Mouse (Mus musculus): Measurements from ENCODE around the gene Rufy4. TPM values are rescaled to one million over a fixed set of nuclear protein-coding genes. Genes with fewer than 3 reads are reported as not detected.

Rufy4 gene
- polyA plus RNA-seq (2012), result 0.47 and 1.1 TPM in 2 replicates

DNA sequence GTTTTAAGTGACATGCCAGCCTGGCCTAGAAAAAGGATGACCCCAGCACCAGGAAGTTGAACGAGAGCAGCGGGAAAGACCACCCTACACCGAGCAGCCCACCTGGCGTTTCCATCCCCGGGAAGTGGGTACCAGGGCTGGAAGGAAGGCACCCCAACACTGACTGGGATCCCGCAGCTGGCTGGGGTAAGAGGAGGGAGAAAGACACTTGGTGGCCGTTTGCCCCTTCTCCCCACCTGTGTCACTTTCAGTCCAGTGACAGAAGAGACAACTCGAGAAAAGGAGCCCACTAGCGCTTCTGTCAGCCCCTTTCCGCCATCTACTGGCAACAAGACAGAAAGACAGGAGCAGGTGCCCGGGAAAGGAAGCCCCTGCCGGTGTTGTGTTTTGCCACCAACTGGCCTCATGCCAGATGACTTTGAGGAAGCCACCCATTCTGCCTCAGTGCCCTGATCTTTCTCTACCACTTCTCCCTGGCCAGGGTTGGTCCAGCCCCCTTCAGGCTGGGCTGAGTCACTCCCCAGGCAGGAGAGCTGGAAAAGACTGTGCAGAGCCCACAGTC is at the start of gene Rufy4:
Gene Rufy4, plus strand, starts transcription at position 551 of the 562 bp plus-strand sequence.

GRCm38 (mm10) chr1:74124021-74124981 is 1.0 kb upstream of the Rufy4 start, which contains the start of gene Tns1:
Gene Tns1 (minus strand): TSS chr1:74124449.

DNA sequence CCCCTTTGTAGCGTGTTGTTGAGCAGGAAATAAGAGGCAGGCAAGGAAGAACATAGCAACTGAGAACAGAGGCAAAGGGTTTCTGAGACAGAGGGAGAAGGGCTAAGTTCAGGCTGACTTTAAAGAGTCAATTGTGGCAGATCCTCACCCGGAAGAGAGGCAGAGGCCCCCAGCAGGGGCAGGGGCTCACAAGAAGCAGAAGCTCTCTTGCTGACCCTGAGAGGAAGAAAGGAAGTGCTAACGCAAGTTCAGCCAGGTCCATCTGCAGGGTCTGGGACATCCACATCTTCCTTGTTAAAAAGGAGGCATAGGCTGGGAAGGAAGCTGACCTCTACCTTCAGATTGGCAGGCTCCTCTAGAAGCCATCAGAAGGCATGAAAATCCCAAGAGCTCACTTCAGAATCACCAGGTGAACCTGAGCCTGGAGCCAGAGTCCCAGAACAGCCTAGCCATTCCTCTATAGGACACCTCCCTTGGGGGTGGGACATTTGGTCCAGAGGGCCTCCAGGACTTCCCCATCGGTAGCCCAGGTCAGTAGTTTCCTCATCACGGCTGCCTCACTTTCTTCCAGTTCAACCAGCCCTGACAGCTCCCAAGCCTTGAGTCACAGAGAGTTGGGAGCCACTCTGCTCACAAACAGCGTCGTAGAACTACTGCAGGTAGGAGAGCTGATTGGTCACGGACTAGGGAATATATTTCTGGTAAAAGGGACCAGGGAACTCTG is 28.3 kb downstream of the Rufy4 start, which contains the start of gene Cxcr2:
Gene Cxcr2, plus strand, starts transcription at position 529 of the 724 bp plus-strand sequence.

GRCm38 (mm10) chr1:74194445-74194844 is 69.1 kb downstream of the Rufy4 start, which contains the start of gene Cxcr1:
Gene Cxcr1 (minus strand): TSS chr1:74194631.

Other genes starting within 250 kb of the Rufy4 start
- 54.2 and 67.6 TPM in 2 replicates for gene Tns1, start 1.1 kb upstream of the Rufy4 start, polyA plus RNA-seq (2012)
- gene Cxcr2, start 28.4 kb downstream of the Rufy4 start, polyA plus RNA-seq (2012), result 0.50 and 1.6 TPM in 2 replicates
- gene Cxcr1, start 69.1 kb downstream of the Rufy4 start, polyA plus RNA-seq (2012), result not detected in 2 replicates
- 679 and 751 TPM in 2 replicates for gene Arpc2, start 110.5 kb downstream of the Rufy4 start, polyA plus RNA-seq (2012)
- gene Gpbar1, start 153.0 kb downstream of the Rufy4 start, polyA plus RNA-seq (2012), result 0.73 and 0.81 TPM in 2 replicates
- 300 and 370 TPM in 2 replicates for gene Aamp, start 159.2 kb downstream of the Rufy4 start, polyA plus RNA-seq (2012)
- 94.1 and 97.9 TPM in 2 replicates for gene Pnkd, start 159.4 kb downstream of the Rufy4 start, polyA plus RNA-seq (2012)
- 198 and 265 TPM in 2 replicates for gene Tmbim1, start 180.1 kb downstream of the Rufy4 start, polyA plus RNA-seq (2012)
- gene Catip, start 236.6 kb downstream of the Rufy4 start, polyA plus RNA-seq (2012), result 0.04 TPM in 1 of 2 replicates, not detected in the other
- gene Slc11a1, start 249.7 kb downstream of the Rufy4 start, polyA plus RNA-seq (2012), result 1.4 and 6.6 TPM in 2 replicates

All from megakaryocyte-erythroid progenitor cell, adult 5 weeks (primary cell).